Mouse (Mus musculus) embryonic facial prominence, embryonic 10.5 days (tissue): Measurements from ENCODE around the gene Tanc1. TPM values are rescaled to one million over a fixed set of nuclear protein-coding genes. Genes with fewer than 3 reads are reported as not detected.

Source experiments
- DNase-seq: peaks from one replicate; pipeline ENCODE4 v3.0.0-alpha.2; 2017; ENCODE audit warnings: low spot score
- H3K27ac ChIP-seq: fragments of 300-500 bp; sonication (generic); replicated peaks from 2 replicates; pipeline ENCODE4 v1.5.1; 2016; ENCODE audit warnings: mild to moderate bottlenecking
- H3K27me3 ChIP-seq: fragments of 300-500 bp; sonication (generic); replicated peaks from 2 replicates; pipeline ENCODE4 v1.6.1; 2016; ENCODE audit warnings: low read depth, mild to moderate bottlenecking; ENCODE audit not compliant: poor library complexity, severe bottlenecking
- H3K36me3 ChIP-seq: fragments of 300-500 bp; sonication (generic); replicated peaks from 2 replicates; pipeline ENCODE4 v1.6.1; 2016; ENCODE audit warnings: mild to moderate bottlenecking, moderate library complexity
- H3K4me1 ChIP-seq: fragments of 300-500 bp; sonication (generic); 2 replicates; pipeline ENCODE4 v1.6.1; 2016
- H3K4me3 ChIP-seq: fragments of 300-500 bp; sonication (generic); 2 replicates; pipeline ENCODE4 v1.5.1; 2016; ENCODE audit warnings: mild to moderate bottlenecking, moderate library complexity
- H3K9me3 ChIP-seq: fragments of 300-500 bp; sonication (generic); 2 replicates; pipeline ENCODE4 v1.6.1; 2016; ENCODE audit warnings: mild to moderate bottlenecking
- WGBS: fragments of 180-500 bp; shearing (Covaris S2); methylation state at CpG from one replicate; pipeline ENCODE4 v1.1.7; 2016; 5-methylcytosine and 5-hydroxymethylcytosine counted together
- polyA plus RNA-seq: library from polyadenylated mRNA; unstranded; fragments of >200 nt; fragmentation: Nextera tagmentation; extraction: Ambion mirVana; gene quantifications from 2 replicates; pipeline ENCODE4 v1.2.1, GENCODE M21; 2016

The Tanc1 gene
- polyA plus RNA-seq, 1 experiment from 2014 or later, result 41.2 TPM

DNA sequence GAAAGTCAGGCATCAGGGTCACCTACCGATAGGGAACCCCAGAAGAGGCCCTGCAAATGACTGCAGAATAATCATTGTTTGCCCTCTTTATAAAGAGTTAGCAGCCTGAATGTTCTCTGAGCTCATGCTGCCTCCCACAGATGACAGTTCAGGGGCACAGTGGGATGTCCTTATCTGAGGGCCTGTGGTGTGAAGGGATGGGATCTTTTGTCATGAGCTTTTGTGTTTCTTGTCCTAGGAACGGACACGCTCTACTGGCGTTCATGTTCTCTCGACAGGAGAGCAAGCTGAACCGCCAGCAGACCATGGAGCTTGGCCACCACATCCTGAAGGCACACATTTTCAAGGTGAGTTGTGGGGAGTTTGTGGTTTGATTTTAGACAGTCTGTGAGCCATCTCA is 194.2 kb downstream of the Tanc1 start:
- no peak overlapping the region for H3K27ac ChIP-seq
- H3K4me3 ChIP-seq, result no peak overlapping the region
- peaks cover 7% of the 10 kb centered on the region for H3K4me1 ChIP-seq
- H3K27me3 ChIP-seq, result no peaks in the 10 kb centered on the region
- DNase-seq, result no peak
- WGBS, result 63% methylated on average over 6 of the region's 6 CpGs
- H3K36me3 ChIP-seq, result peaks cover 87% of the 10 kb centered on the region
- no peaks in the 10 kb centered on the region for H3K9me3 ChIP-seq

DNA sequence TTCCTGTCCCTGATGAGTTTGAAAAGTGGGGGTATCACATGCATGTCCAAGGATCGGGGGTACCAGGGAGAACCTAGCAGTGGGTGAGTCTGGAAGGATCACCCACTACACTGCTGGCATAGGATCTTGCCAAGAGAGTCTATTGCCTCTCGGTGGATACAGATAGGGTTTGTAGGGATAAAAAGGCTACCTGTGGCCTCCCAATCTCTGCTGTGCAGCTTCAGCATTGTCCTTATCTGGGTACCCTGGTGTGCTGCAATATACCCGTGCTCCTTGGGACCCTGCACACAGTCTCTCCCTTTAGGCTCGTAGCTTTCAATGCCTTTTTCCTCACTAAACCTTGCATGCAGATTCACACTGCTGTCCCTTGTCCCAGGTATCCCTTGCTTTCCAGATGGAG is 196.8 kb downstream of the Tanc1 start:
- Histone ChIP-seq H3K4me1 (peaks cover 7% of the 10 kb centered on the region), H3K4me3 (no peak overlapping the region), H3K27me3 (no peaks in the 10 kb centered on the region), H3K27ac (no peak overlapping the region), H3K9me3 (no peaks in the 10 kb centered on the region), H3K36me3 (peaks cover 85% of the 10 kb centered on the region)
- 89% methylated on average over 4 of the region's 4 CpGs for WGBS
- DNase-seq, result no peak

DNA sequence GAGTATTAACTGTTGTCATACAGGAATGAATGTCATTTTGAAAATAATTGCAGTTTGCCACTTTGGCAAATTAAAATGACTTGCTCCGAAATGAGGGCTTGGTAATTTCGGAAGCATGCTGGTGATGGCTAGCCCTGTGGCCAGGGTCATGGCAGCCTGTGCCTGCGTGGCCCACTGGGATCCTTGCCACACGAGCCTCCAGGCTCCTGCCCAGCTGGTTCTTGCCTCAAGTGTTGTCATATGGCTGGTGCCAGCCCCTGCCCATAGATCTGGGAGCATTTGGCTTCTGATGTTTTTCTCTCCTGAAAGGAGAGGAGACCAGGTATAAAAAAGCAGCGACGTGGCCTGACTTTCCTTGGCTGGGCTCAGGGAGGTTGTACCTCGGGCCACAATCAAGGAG is 198.2 kb downstream of the Tanc1 start:
- no peak for DNase-seq
- H3K36me3 ChIP-seq, result peaks cover 82% of the 10 kb centered on the region
- no peak overlapping the region for H3K4me3 ChIP-seq

GRCm38 (mm10) chr2:59811247-59811646 is 199.4 kb downstream of the Tanc1 start:
- Histone ChIP-seq H3K27ac (no peak overlapping the region), H3K36me3 (peaks cover 80% of the 10 kb centered on the region), H3K4me3 (no peak overlapping the region), H3K4me1 (no peaks in the 10 kb centered on the region), H3K9me3 (no peaks in the 10 kb centered on the region), H3K27me3 (no peaks in the 10 kb centered on the region)
- 82% methylated on average over 1 of the region's 1 CpGs for WGBS
- DNase-seq, result no peak

More for the DNA sequence above, 198.2 kb downstream of the Tanc1 start:
- Histone ChIP-seq H3K27ac (no peak overlapping the region), H3K4me1 (peaks cover 7% of the 10 kb centered on the region), H3K27me3 (no peaks in the 10 kb centered on the region), H3K9me3 (no peaks in the 10 kb centered on the region)
- 83% methylated on average over 7 of the region's 7 CpGs for WGBS

DNA sequence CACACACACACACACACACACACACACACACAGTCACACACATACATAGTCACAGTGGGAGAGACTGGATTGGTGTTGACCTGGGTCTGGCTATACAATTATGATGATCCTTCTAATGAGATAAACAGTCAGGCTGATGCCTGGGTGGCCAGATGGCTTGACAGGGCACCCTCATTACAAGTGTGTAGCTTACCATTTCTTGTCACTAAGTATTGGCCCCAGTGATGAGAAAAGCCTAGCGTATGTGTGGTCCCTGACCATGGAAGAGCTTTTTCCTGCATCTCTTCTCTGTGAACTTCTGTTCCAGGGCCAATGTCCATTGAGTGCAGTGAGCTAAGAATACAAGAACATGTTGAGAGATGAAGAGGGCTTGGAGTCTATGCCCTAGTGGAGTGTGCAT is 200.8 kb downstream of the Tanc1 start:
- H3K36me3 ChIP-seq, result peaks cover 76% of the 10 kb centered on the region
- DNase-seq, result no peak
- no peak overlapping the region for H3K27ac ChIP-seq
- no peaks in the 10 kb centered on the region for H3K9me3 ChIP-seq
- H3K27me3 ChIP-seq, result no peaks in the 10 kb centered on the region
- no peak overlapping the region for H3K4me3 ChIP-seq
- WGBS, result 100% methylated on average over 1 of the region's 1 CpGs
- H3K4me1 ChIP-seq, result no peaks in the 10 kb centered on the region

GRCm38 (mm10) chr2:59813457-59813856 is 201.6 kb downstream of the Tanc1 start:
- Histone ChIP-seq H3K9me3 (no peaks in the 10 kb centered on the region), H3K36me3 (peaks cover 76% of the 10 kb centered on the region), H3K4me1 (no peaks in the 10 kb centered on the region), H3K27me3 (no peaks in the 10 kb centered on the region), H3K4me3 (no peak overlapping the region), H3K27ac (no peak overlapping the region)
- WGBS, result 91% methylated on average over 13 of the region's 13 CpGs
- DNase-seq, result no peak

GRCm38 (mm10) chr2:59814997-59815396 is 203.2 kb downstream of the Tanc1 start:
- Histone ChIP-seq H3K27ac (no peak overlapping the region), H3K36me3 (peaks cover 85% of the 10 kb centered on the region), H3K4me3 (no peak overlapping the region), H3K9me3 (no peaks in the 10 kb centered on the region), H3K27me3 (no peaks in the 10 kb centered on the region), H3K4me1 (no peaks in the 10 kb centered on the region)
- 91% methylated on average over 8 of the region's 8 CpGs for WGBS
- DNase-seq, result no peak

- DNase-seq, result no peak
- Histone ChIP-seq H3K36me3 (peaks cover 81% of the 10 kb centered on the region), H3K4me3 (no peak overlapping the region), H3K4me1 (no peaks in the 10 kb centered on the region), H3K27ac (no peak overlapping the region), H3K27me3 (no peaks in the 10 kb centered on the region), H3K9me3 (no peaks in the 10 kb centered on the region)
- 95% methylated on average over 15 of the region's 15 CpGs for WGBS
These were observed 206.8 kb downstream of the Tanc1 start for GRCm38 (mm10) chr2:59818663-59819062.

DNA sequence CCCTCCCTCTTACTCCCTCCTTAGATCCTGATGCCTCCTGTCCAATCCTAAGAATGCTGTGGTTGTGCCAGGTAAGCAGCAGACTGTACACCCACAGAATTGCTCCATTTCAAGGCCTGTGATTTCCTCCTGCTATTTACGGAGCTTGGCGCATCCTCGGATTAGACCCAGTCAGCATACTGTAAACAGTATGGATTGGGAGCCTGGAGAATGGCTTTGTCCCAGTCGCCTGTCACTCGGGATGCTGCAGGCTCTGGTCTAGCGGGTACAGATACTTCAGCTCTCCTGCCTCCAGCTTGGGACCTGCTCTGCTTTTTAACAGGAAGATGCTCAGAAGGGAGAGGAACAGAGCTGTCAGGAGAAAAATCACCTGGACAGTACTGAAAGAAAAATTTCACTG is 207.6 kb downstream of the Tanc1 start:
- no peak for DNase-seq
- peaks cover 83% of the 10 kb centered on the region for H3K36me3 ChIP-seq
- no peaks in the 10 kb centered on the region for H3K9me3 ChIP-seq
- H3K27ac ChIP-seq, result no peak overlapping the region
- H3K27me3 ChIP-seq, result no peaks in the 10 kb centered on the region
- no peaks in the 10 kb centered on the region for H3K4me1 ChIP-seq
- 88% methylated on average over 6 of the region's 6 CpGs for WGBS
- no peak overlapping the region for H3K4me3 ChIP-seq

DNA sequence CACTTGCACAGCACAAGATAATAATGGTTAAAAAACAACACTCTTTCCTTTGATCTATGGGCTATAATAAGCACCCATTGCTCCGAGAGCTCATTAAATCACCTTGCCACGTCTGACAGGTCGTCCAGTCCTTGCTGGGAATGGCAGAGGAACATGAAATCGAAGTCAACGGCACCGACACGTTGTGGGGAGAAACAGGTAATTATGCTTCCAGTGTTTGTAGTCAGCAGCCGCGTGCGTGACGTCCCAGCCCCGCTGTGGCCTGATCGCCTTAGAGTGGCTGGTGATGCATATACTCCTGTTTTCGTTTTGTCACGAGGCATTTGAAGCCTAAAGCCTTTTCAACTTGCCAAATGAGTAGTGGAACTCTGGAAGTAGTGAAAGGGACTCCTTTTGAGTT is 208.2 kb downstream of the Tanc1 start:
- no peak for DNase-seq
- Histone ChIP-seq H3K4me1 (no peaks in the 10 kb centered on the region), H3K27ac (no peak overlapping the region), H3K9me3 (no peaks in the 10 kb centered on the region), H3K27me3 (no peaks in the 10 kb centered on the region), H3K36me3 (peaks cover 82% of the 10 kb centered on the region), H3K4me3 (no peak overlapping the region)
- WGBS, result 87% methylated on average over 15 of the region's 15 CpGs

DNA sequence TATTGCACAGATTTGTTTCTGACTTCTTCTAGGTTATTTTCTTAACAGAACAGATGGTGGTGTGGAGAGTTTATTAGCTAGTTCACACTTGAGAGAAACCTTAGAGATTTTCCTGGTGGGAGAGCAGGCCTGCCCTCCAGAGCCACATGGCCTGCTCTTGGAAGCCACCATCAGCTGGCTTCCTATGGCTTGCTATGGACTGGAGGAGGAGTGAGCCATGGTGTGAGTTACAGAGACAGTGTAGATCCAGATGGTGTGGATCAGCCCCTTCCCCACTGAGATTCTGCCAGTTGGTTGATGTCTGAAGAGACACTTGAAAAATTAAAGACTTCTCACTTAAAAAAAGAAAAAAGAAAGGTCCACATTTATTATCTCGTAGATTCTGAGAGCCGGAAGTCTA is 209.2 kb downstream of the Tanc1 start:
- no peak overlapping the region for H3K4me3 ChIP-seq
- no peak overlapping the region for H3K27ac ChIP-seq
- no peaks in the 10 kb centered on the region for H3K9me3 ChIP-seq
- 94% methylated on average over 2 of the region's 2 CpGs for WGBS
- no peaks in the 10 kb centered on the region for H3K4me1 ChIP-seq
- DNase-seq, result no peak
- peaks cover 79% of the 10 kb centered on the region for H3K36me3 ChIP-seq
- no peaks in the 10 kb centered on the region for H3K27me3 ChIP-seq

DNA sequence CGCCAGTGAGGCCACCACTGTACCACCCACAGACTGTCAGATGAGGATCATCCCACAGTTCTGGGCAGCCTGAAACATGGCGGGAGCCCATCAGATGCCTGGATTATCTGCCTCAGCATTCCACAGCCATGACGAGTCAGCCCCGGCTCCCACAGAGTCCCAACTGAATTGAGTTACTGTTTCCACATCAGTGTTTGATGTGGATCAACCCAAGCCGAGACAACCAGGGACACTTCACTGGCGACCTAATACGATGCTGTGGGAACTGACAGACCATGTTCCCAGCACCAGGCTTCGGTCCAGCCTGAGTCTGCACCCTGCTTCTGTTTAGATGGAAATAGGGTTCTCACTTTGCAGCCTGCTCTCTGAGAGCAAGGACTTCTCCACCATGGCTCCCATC is 212.4 kb downstream of the Tanc1 start:
- Histone ChIP-seq H3K27me3 (no peaks in the 10 kb centered on the region), H3K36me3 (peaks cover 66% of the 10 kb centered on the region), H3K9me3 (no peaks in the 10 kb centered on the region), H3K4me3 (no peak overlapping the region), H3K27ac (peak overlapping the region; percentile 21; the same call in 1 of the 2 replicates), H3K4me1 (peaks cover 24% of the 10 kb centered on the region)
- WGBS, result 82% methylated on average over 8 of the region's 8 CpGs
- no peak for DNase-seq

- Histone ChIP-seq H3K36me3 (peaks cover 57% of the 10 kb centered on the region), H3K9me3 (no peaks in the 10 kb centered on the region), H3K4me1 (peaks cover 35% of the 10 kb centered on the region), H3K27me3 (no peaks in the 10 kb centered on the region), H3K4me3 (no peak overlapping the region), H3K27ac (no peak overlapping the region)
- whole genome bisulfite sequencing, result 90% methylated on average over 4 of the region's 4 CpGs
- DNase-seq, result no peak
These were observed 213.5 kb downstream of the Tanc1 start for GRCm38 (mm10) chr2:59825380-59825779.

- Histone ChIP-seq H3K9me3 (no peaks in the 10 kb centered on the region), H3K27ac (peak overlapping the region; percentile 81), H3K4me1 (peaks cover 50% of the 10 kb centered on the region), H3K4me3 (no peak overlapping the region), H3K36me3 (peaks cover 48% of the 10 kb centered on the region), H3K27me3 (no peaks in the 10 kb centered on the region)
- WGBS, result 74% methylated on average over 11 of the region's 11 CpGs
- DNase-seq, result no peak
These were observed 216.3 kb downstream of the Tanc1 start for GRCm38 (mm10) chr2:59828103-59828655.
